Mouse (Mus musculus) CD4-positive helper T cell, adult 2 months (primary cell): ENCODE measurements around the gene Cdkn2d.
"Not testable (repeated sequence)": the region's sequence is repeated elsewhere in the genome, so short reads cannot be mapped to it uniquely, and the experiment has no call there.

Experiments used
- DNase-seq: peaks from one replicate; pipeline ENCODE4 v3.0.0-alpha.2; 2012; ENCODE audit warnings: low read depth, missing footprints, low spot score

The Cdkn2d gene

DNA sequence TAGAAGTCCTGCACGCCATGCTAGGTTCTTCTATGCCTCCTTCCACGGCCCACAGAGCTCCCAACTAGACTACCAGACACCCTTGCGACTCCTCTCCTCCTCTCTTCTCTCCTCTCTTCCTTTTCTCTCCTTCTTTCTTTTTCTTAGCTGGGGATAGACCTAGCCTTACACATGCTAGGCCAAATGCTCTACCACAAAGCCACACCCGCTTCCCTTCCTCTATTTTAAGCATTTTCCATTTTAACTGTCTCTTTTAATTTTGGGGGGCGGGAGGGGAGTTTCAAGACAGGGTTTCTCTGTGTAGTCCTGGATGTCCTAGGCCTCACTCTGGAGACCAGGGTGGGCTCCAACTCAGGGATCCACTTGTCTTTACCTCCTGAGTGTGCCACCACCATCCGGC lies 27.6 kb upstream of the Cdkn2d start:
- no peak for DNase-seq

DNA sequence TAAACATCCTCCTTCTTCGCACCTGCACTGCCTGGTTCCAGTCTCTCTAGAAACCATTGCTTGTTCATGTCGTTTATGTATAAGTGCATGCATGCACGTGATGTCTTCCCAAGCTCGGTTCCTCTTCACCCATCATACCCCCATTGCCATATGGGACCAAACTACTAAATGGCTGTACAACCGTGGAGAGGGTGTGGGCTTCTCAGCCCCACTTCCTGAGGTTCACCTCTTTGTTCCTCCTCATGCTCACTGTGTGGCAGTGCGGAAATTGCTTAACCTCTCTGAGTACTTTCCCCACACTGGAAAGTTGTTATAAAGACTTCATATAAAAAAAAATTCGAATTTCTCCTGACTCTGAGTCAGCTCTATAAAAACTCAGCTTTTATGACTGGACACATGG lies 25.5 kb upstream of the Cdkn2d start:
- peak; percentile 64 for DNase-seq

GRCm38 (mm10) chr9:21315421-21315820 lies 24.2 kb upstream of the Cdkn2d start:
- no peak for DNase-seq

- peak; percentile 3 for DNase-seq
Measured at GRCm38 (mm10) chr9:21314367-21315140, 23.3 kb upstream of the Cdkn2d start.

- DNase-seq: peak; percentile 80
Measured at GRCm38 (mm10) chr9:21313394-21313793, 22.2 kb upstream of the Cdkn2d start.

DNA sequence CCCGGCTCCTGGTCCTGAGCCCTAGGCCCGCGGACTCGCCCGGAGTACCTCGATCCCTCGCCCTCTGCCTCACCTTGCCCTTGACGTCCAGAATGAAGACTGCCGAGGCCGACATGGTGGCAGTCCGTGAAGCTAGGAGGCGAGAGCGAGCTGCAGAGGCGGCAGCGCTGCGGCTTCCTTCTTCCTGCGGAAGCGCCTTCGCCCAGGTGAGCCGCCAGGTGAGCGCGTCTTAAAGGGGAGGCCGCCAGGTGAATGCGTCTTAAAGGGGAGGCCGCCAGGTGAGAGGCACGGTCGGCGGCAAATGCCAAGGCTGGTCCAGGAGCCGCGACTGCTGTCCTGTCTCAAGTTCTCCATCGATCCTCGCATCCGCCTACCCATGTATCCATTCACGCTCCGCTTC lies 20.9 kb upstream of the Cdkn2d start, which contains the start of gene Ap1m2:
Gene Ap1m2, minus strand, starts transcription at position 204 of the 400 bp plus-strand sequence.
- DNase-seq: peak; percentile 11

- DNase-seq: no peak
Measured at GRCm38 (mm10) chr9:21311695-21312094, 20.5 kb upstream of the Cdkn2d start.

- DNase-seq: peak; percentile 91
Measured at GRCm38 (mm10) chr9:21309150-21309741, 18.0 kb upstream of the Cdkn2d start.

- peak; percentile 7 for DNase-seq
Measured at GRCm38 (mm10) chr9:21305065-21305464, 13.9 kb upstream of the Cdkn2d start.

DNA sequence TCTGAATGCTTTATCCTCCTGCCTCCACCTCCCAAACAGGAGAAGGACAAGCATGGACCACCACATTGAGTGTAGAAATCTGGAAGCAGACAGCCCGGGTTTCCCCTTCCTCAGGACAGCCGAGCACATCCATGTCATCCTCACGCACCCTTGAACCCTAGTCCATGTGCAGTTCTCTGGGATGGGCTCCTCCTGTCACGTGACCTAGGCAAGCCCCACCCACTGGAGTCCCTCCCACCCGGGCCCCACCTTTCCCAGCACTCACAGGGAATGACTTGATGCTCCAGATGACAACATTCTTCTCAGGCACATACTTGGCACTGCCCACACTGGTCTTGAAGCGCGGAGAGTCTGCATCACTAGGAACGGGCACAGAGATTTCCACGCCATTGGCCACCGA lies 7.8 kb upstream of the Cdkn2d start:
- DNase-seq: no peak

DNA sequence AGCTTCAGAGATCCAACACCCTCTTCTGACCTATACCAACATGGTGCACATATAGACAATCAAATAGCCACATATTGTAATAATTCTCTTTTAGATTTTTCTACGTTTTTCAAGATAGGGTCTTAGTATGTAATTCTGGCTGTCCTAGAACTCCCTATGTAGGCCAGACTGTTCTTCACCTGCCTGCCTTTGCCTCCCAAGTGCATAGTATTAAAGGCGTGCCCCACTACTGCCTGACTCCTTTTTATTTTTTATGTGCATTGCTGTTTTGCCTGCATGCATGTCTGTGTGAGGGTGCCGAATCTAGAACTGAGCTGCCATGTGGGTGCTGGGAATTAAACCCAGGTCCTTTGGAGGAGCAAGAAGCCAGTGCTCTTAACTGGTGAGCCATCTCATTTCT lies 1.1 kb upstream of the Cdkn2d start:
- DNase-seq: no peak

DNA sequence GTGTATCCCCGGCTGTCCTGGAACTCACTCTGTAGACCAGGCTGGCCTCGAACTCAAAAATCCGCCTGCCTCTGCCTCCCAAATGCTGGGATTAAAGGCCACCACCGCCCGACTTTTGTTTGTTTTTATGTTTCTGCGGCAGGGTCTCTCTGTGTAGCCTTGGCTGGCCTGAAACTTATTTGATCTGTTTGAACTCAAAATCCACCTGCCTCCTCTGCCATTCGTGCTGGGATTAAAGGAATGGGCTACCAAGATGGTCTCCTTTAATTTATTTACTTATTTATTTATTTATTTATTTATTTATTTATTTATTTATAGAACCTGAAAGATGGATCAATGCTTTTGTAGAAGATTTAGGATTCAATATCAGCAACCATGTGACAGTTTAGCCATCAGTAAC lies 661 bp upstream of the Cdkn2d start:
- not testable (repeated sequence) for DNase-seq

GRCm38 (mm10) chr9:21290589-21290988 lies 618 bp downstream of the Cdkn2d start:
- DNase-seq: no peak

DNA sequence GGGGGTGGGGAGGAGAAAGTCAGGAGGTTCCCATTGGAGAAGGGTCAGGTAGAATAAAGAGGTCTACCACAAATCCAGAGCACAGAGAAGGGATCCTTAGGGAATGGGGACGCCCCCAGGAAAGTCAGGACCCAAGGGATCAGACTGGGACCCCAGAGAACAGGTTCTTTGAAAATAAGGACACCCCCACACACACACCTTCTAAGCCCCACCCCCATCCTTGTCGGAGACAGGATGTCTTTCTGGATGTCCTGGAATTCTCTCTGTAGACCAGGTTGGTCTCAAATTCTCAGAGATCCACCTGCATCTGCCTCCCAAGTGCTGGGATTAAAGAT lies 1.9 kb downstream of the Cdkn2d start:
- no peak for DNase-seq

DNA sequence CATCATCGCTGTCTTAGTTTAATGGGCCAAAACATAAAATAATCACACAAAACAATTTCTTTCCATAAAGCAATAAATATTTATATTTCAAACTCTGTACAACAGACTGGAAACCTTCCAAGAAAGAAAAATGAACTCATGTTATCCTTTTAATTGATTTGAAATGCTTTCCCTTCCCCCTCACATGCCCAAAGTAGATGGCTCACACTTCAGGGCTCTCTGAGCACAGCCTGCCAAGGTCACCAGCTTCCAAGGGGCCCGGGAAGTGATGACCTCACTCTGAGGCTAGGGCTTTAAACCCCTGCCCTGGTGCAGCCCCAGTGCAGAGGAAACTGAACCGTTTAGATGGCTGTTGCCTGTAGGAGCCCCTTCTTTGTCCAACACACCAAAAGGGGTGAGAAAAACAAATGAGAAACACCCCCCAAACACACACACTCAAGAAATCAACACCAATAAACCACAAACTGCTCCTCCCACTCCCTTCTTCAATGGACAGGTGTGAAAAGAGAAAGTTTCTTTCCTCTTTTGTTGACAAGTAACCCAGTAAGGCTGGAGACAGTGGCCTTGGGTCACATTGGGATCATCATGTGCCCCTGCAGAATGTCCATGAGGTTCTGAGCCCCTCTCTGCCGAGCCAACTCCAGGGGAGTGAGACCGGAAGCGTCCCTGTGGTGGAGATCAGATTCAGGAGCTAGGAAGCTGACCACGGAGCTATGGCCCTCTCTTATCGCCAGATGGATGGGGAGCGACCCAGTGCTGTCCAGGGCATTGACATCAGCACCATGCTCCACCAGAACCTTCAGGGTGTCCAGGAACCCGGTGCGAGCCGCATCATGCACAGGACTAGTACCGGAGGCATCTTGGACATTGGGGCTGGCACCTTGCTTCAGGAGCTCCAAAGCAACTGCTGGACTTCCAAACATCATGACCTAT lies 2.5 kb downstream of the Cdkn2d start:
- DNase-seq: peak; percentile 80

GRCm38 (mm10) chr9:21287571-21288402 lies 3.4 kb downstream of the Cdkn2d start, which contains the start of gene Kri1:
Kri1 (minus strand) TSS chr9:21287969.
- DNase-seq: peak; percentile 99

DNA sequence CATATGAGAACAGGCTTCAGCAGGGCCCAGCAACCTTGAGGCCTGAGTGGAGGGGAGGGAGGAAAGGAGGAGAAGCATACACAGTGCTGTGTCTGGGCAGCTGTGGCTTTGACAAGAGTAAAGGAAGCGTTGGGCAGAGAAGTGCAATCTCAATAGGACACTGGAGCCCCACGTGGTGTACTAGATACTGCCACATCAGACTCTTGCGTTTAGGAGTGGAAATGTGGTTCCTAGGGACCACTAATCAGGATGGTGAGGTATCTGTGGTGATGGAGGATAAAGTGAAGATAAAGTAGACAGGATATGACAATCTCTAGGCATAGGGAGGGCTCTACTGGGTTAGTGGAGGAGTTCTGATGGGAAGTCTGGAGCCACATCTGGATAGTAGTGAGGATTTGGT lies 4.5 kb downstream of the Cdkn2d start:
- DNase-seq: peak; percentile 76

DNA sequence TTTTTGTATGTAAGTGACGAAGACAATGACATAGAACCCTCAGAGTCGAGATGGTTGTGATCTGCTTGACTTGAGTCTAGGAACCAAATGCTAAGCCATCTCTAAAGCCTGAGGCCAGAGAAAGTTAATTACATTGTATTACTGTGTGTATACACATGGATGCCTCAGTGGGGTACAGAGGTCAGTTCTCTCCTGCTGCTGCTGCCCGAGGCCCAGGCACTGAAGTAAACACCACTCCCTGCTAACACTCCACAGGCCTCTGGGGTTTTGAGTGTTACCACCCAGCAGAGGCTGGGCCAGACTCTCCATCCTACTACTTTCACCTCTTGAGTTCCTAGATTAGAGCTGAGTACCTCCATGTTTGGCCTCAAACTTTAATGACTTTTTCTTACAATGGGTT lies 7.2 kb downstream of the Cdkn2d start:
- no peak for DNase-seq

DNA sequence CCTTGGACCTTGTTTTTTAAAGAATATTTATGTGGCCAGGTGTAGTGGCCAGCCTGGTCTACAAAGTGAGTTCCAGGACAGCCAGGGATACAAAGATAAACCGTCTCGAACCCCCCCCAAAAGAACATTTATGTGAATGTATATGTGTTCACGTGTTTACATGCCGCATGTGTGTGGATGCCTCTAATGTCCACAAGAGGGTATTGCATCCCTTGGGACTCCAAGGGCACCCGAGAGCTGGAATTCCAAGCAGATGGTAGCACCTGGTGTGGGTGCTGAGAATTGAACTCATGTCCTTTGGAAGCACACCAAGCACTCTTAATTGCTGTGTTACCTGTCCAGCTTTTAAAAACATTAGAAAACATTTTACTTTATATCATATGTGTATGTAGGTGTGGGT lies 7.6 kb downstream of the Cdkn2d start:
- no peak for DNase-seq

- no peak for DNase-seq
Measured at GRCm38 (mm10) chr9:21277776-21278175, 13.4 kb downstream of the Cdkn2d start.

DNA sequence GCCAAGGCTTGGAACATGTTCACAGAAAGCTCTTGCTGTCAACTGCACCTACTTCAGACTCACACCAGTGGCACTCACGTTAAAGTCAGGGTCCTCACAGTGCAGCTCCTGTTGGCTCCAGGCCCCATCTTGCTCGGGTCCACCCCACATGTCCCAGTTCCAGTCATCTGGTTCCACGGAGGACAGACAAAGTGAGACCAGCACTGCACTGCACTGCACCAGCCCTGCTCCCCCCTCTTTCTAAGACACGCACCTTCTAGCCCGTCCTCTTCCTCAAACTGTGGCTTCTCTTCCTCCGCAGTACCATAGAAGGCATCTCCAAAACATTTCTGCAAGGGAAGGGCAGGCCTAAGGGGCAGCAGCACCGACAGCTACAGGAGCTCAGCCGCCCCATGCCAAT lies 14.9 kb downstream of the Cdkn2d start:
- DNase-seq: no peak
